Mouse (Mus musculus) 3T3-L1 (cell line): ENCODE data around the gene Mettl11b.

Experiments
- DNase-seq: peaks from one replicate; pipeline ENCODE4 v3.0.0-alpha.2; 2015; ENCODE audit warnings: low read depth, low spot score

Gene Mettl11b

DNA sequence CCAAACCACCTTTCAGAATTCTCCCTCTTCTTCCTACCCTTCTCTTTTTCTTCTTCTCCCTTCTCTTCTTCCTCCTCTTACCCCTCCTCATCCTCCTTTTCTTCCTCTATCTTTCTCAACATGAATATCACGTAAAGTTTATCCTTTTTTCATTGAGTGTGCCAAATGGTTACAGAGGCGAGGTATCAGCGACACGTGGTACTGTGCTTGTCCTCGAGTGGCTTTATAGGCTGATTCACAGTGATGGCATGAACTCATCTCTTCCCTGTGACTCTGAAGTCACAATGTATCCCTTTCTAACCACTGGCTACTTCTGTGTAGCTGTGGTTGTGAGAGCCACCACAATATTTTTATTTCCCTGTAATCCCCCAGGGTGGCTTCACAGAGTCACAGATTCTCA is 68.6 kb downstream of the Mettl11b start:
- DNase-seq: no peak
